In genomic region chr2:153824593-153824992, GRCm38 (mm10) we compare ENCODE assay signal across 13 mouse cellular contexts. TPM values are rescaled to one million over a fixed set of nuclear protein-coding genes. Genes with fewer than 3 reads are reported as not detected.
DNase-seq lines count a peak whose midpoint lies in the region; ATAC-seq and TF ChIP-seq lines count a peak whose summit lies in the region.
"Had no signal": no experiment of that assay in that cellular context is flagged by ENCODE, and none has a peak within 500 bp of the region (broad histone marks: within the 10 kb centered on the region; RNA-seq: fewer than 3 reads in every experiment).

No protein-coding gene starts in this region.

- H3K9me3 ChIP-seq in hindbrain, embryonic 12.5 days (replicated peaks), result no peaks in the 10 kb centered on the region
- no peaks in the 10 kb centered on the region for H3K9me3 ChIP-seq in hindbrain, embryonic 10.5 days
- H3K9me3 ChIP-seq in neural tube, embryonic 12.5 days, result no peaks in the 10 kb centered on the region
- no peaks in the 10 kb centered on the region for H3K9me3 ChIP-seq in forebrain, postnatal 0 days (ENCODE audit: low read length)
- H3K9me3 ChIP-seq: limb, embryonic 13.5 days had no signal

- no peaks in the 10 kb centered on the region for H3K27me3 ChIP-seq in hindbrain, embryonic 12.5 days
- H3K27me3 ChIP-seq in hindbrain, embryonic 10.5 days (ENCODE audit: insufficient read depth, poor library complexity, severe bottlenecking), result no peaks in the 10 kb centered on the region
- no peaks in the 10 kb centered on the region for H3K27me3 ChIP-seq in neural tube, embryonic 12.5 days (replicated peaks)
- H3K27me3 ChIP-seq in forebrain, postnatal 0 days (ENCODE audit: insufficient read depth, low read length), result no peaks in the 10 kb centered on the region

- DNase-seq in hindbrain, embryonic 10.5 days (ENCODE audit: low spot score), result no peak
- DNase-seq in neural tube, embryonic 10.5 days (ENCODE audit: extremely low spot score, low spot score), result no peak
- DNase-seq in forebrain, postnatal 0 days, result peak; percentile 51
- no peak for DNase-seq in frontal cortex, adult 2 months (ENCODE audit: extremely low spot score in 1 of 2, low spot score in 1 of 2)
- DNase-seq: cerebellum, adult 18-20 months; heart, adult 18-20 months; spleen, adult 18-20 months had no signal

- H3K4me3 ChIP-seq in hindbrain, embryonic 12.5 days, result no peak overlapping the region
- H3K4me3 ChIP-seq in hindbrain, embryonic 10.5 days, result no peak overlapping the region
- H3K4me3 ChIP-seq in neural tube, embryonic 12.5 days, result no peak overlapping the region
- H3K4me3 ChIP-seq in forebrain, postnatal 0 days (ENCODE audit: low read depth, low read length), result no peak overlapping the region
- H3K4me3 ChIP-seq: limb, embryonic 13.5 days had no signal

- H3K4me1 ChIP-seq in hindbrain, embryonic 12.5 days, result 0 out of 2 replicates have a peak, but pooled peaks cover 3% of the 10 kb centered on the region
- no peaks in the 10 kb centered on the region for H3K4me1 ChIP-seq in hindbrain, embryonic 10.5 days (replicated peaks)
- no peaks in the 10 kb centered on the region for H3K4me1 ChIP-seq in neural tube, embryonic 12.5 days
- no peaks in the 10 kb centered on the region for H3K4me1 ChIP-seq in forebrain, postnatal 0 days (ENCODE audit: insufficient read depth)
- H3K4me1 ChIP-seq: limb, embryonic 13.5 days had no signal

- TF ChIP-seq CTCF in forebrain, postnatal 0 days (IDR thresholded peaks at IDR 0.05; ENCODE audit: low read depth), result no peak

- H3K27ac ChIP-seq in hindbrain, embryonic 12.5 days, result no peak overlapping the region
- H3K27ac ChIP-seq in hindbrain, embryonic 10.5 days, result no peak overlapping the region
- H3K27ac ChIP-seq in neural tube, embryonic 12.5 days, result no peak overlapping the region
- no peak overlapping the region for H3K27ac ChIP-seq in forebrain, postnatal 0 days (ENCODE audit: low read depth, low read length)
- H3K27ac ChIP-seq: kidney, postnatal 0 days; limb, embryonic 13.5 days had no signal

- H3K4me2 ChIP-seq in hindbrain, embryonic 12.5 days (replicated peaks), result no peak overlapping the region
- no peak overlapping the region for H3K4me2 ChIP-seq in neural tube, embryonic 12.5 days (replicated peaks)
- no peak overlapping the region for H3K4me2 ChIP-seq in forebrain, postnatal 0 days (ENCODE audit: low read depth)
- H3K4me2 ChIP-seq: limb, embryonic 13.5 days had no signal

- 0 out of 2 replicates have a peak, but pooled peaks have one; percentile 38 for ATAC-seq in hindbrain, embryonic 12.5 days (ENCODE audit: low FRiP score)
- ATAC-seq in neural tube, embryonic 12.5 days (ENCODE audit: low FRiP score, low read depth), result 0 out of 2 replicates have a peak, but pooled peaks have one; percentile 41
- ATAC-seq in forebrain, postnatal 0 days, result peak; percentile 82
- peak; percentile 53 for ATAC-seq in megakaryocyte progenitor cell, adult 5-6 weeks (replicated peaks; ENCODE audit: poor library complexity)

- WGBS in hindbrain, embryonic 12.5 days, result 75% methylated on average over 6 of the region's 6 CpGs
- 89% methylated on average over 6 of the region's 6 CpGs for WGBS in hindbrain, embryonic 10.5 days
- WGBS in neural tube, embryonic 12.5 days, result 71% methylated on average over 6 of the region's 6 CpGs
- 53% methylated on average over 6 of the region's 6 CpGs for WGBS in forebrain, postnatal 0 days

- H3K36me3 ChIP-seq in hindbrain, embryonic 12.5 days, result no peaks in the 10 kb centered on the region
- H3K36me3 ChIP-seq in hindbrain, embryonic 10.5 days, result no peaks in the 10 kb centered on the region
- H3K36me3 ChIP-seq in neural tube, embryonic 12.5 days, result no peaks in the 10 kb centered on the region
- no peaks in the 10 kb centered on the region for H3K36me3 ChIP-seq in forebrain, postnatal 0 days (ENCODE audit: insufficient read depth)
- H3K36me3 ChIP-seq: limb, embryonic 13.5 days had no signal

- no peak overlapping the region for H3K9ac ChIP-seq in hindbrain, embryonic 12.5 days
- H3K9ac ChIP-seq in neural tube, embryonic 12.5 days, result no peak overlapping the region
- no peak overlapping the region for H3K9ac ChIP-seq in forebrain, postnatal 0 days
- H3K9ac ChIP-seq: limb, embryonic 13.5 days had no signal

RNA-seq across cellular contexts. Expression of gene Efcab8, which starts 44.9 kb away (rescaled TPM):
- polyA plus RNA-seq in hindbrain, embryonic 12.5 days (2016; fragmentation: Nextera tagmentation; extraction: Ambion mirVana), result 0.07 TPM in 1 of 2 replicates, not detected in the other
- polyA plus RNA-seq in hindbrain, embryonic 10.5 days (2016; fragmentation: Nextera tagmentation; extraction: Ambion mirVana), result 0.08 and 0.15 TPM in 2 replicates
- polyA plus RNA-seq in neural tube, embryonic 12.5 days (2016; fragmentation: Nextera tagmentation; extraction: Ambion mirVana), result not detected in 2 replicates
- total RNA-seq in forebrain, postnatal 0 days (2014; rRNA removed), result 0.05 and 0.23 TPM in 2 replicates
- not detected in 2 replicates for polyA plus RNA-seq in forebrain, postnatal 0 days (2015; fragmentation: Nextera tagmentation; extraction: Ambion mirVana)
- 0.05 TPM in 1 of 2 replicates, not detected in the other for total RNA-seq in megakaryocyte progenitor cell, adult 5-6 weeks (2015)
- total RNA-seq in megakaryocyte progenitor cell, adult 5-6 weeks (2017), result 0.14 and 0.17 TPM in 2 replicates
- polyA plus RNA-seq in frontal cortex, adult 2 months (2012; rRNA removed), result 0.12 and 0.23 TPM in 2 replicates
- total RNA-seq: heart, adult 18-20 months had no signal
- polyA plus RNA-seq: kidney, postnatal 0 days had no signal

RNA-seq across cellular contexts. Expression of gene Sun5, which starts 46.3 kb away (rescaled TPM):
- polyA plus RNA-seq in hindbrain, embryonic 12.5 days (2016; fragmentation: Nextera tagmentation; extraction: Ambion mirVana), result not detected in 2 replicates
- not detected in 2 replicates for polyA plus RNA-seq in hindbrain, embryonic 10.5 days (2016; fragmentation: Nextera tagmentation; extraction: Ambion mirVana)
- polyA plus RNA-seq in neural tube, embryonic 12.5 days (2016; fragmentation: Nextera tagmentation; extraction: Ambion mirVana), result not detected in 2 replicates
- total RNA-seq in forebrain, postnatal 0 days (2014; rRNA removed), result not detected in 2 replicates
- polyA plus RNA-seq in forebrain, postnatal 0 days (2015; fragmentation: Nextera tagmentation; extraction: Ambion mirVana), result not detected in 2 replicates
- not detected in 2 replicates for total RNA-seq in megakaryocyte progenitor cell, adult 5-6 weeks (2015)
- total RNA-seq in megakaryocyte progenitor cell, adult 5-6 weeks (2017), result not detected in 2 replicates
- not detected in 2 replicates for polyA plus RNA-seq in frontal cortex, adult 2 months (2012; rRNA removed)
- total RNA-seq: ES-E14; heart, adult 18-20 months had no signal
- polyA plus RNA-seq: kidney, postnatal 0 days; limb, embryonic 13.5 days had no signal

RNA-seq across cellular contexts. Expression of gene Bpifb2, which starts 50.3 kb away (rescaled TPM):
- not detected in 2 replicates for polyA plus RNA-seq in hindbrain, embryonic 12.5 days (2016; fragmentation: Nextera tagmentation; extraction: Ambion mirVana)
- not detected in 2 replicates for polyA plus RNA-seq in hindbrain, embryonic 10.5 days (2016; fragmentation: Nextera tagmentation; extraction: Ambion mirVana)
- not detected in 2 replicates for polyA plus RNA-seq in neural tube, embryonic 12.5 days (2016; fragmentation: Nextera tagmentation; extraction: Ambion mirVana)
- total RNA-seq in forebrain, postnatal 0 days (2014; rRNA removed), result not detected in 2 replicates
- not detected in 2 replicates for polyA plus RNA-seq in forebrain, postnatal 0 days (2015; fragmentation: Nextera tagmentation; extraction: Ambion mirVana)
- total RNA-seq in megakaryocyte progenitor cell, adult 5-6 weeks (2015), result not detected in 2 replicates
- total RNA-seq in megakaryocyte progenitor cell, adult 5-6 weeks (2017), result not detected in 2 replicates
- polyA plus RNA-seq in frontal cortex, adult 2 months (2012; rRNA removed), result 0.21 and 0.22 TPM in 2 replicates
- total RNA-seq: ES-E14; heart, adult 18-20 months had no signal
- polyA plus RNA-seq: kidney, postnatal 0 days; limb, embryonic 13.5 days had no signal
